Mouse (Mus musculus): Measurements from ENCODE around the gene Numb. TPM values are rescaled to one million over a fixed set of nuclear protein-coding genes. Genes with fewer than 3 reads are reported as not detected.

The Numb gene
- total RNA-seq, 2 experiments from 2014 or later: 42.7 to 45.1 TPM

GRCm38 (mm10) chr12:83752495-83752894, 169.2 kb downstream of the Numb start:
- DNase-seq: peak in 1 of 2 experiments; percentile 41
- intact Hi-C loops (cut with DNase I): no loop called here

- no peak for DNase-seq
- intact Hi-C loops (cut with DNase I): no loop called here
These were observed 172.5 kb downstream of the Numb start for GRCm38 (mm10) chr12:83749186-83749585.

Other genes with a start within 250 kb of the Numb start
- 10 to 100 TPM; 35.0 to 44.9 TPM for gene Psen1, start 233.8 kb downstream of the Numb start, total RNA-seq (2021)
- 10 to 100 TPM; 28.6 to 28.8 TPM for gene Papln, start 158.3 kb downstream of the Numb start, total RNA-seq (2021)
- 1 to 10 TPM; 7.2 to 7.7 TPM for gene Riox1, start 28.7 kb upstream of the Numb start, total RNA-seq (2021)
- gene Heatr4, start 62.9 kb upstream of the Numb start, total RNA-seq (2021): under 1 TPM in 1 of 2 experiments, not detected in 1; 0.17 TPM
- 100 to 1,000 TPM; 201 to 233 TPM for gene Acot2, start 65.9 kb upstream of the Numb start, total RNA-seq (2021)
- gene Acot1, start 87.6 kb upstream of the Numb start, total RNA-seq (2021): 100 to 1,000 TPM; 127 to 159 TPM
- 1 to 10 TPM; 1.6 to 2.0 TPM for gene Acot4, start 116.4 kb upstream of the Numb start, total RNA-seq (2021)
- not detected for gene Gm49366, start 117.0 kb upstream of the Numb start, total RNA-seq (2021)
- gene Acot3, start 130.2 kb upstream of the Numb start, total RNA-seq (2021): 1 to 10 TPM; 2.6 to 3.7 TPM
- gene Acot5, start 147.4 kb upstream of the Numb start, total RNA-seq (2021): not detected
- gene Acot6, start 178.7 kb upstream of the Numb start, total RNA-seq (2021): 1 to 10 TPM; 3.3 to 3.8 TPM
- gene Dnal1, start 192.4 kb upstream of the Numb start, total RNA-seq (2021): 10 to 100 TPM; 10.3 to 10.6 TPM
- under 1 TPM; 0.35 to 0.43 TPM for gene Pnma1, start 226.6 kb upstream of the Numb start, total RNA-seq (2021)